Mouse (Mus musculus): Measurements from ENCODE around the gene Pitpna. TPM values are rescaled to one million over a fixed set of nuclear protein-coding genes. Genes with fewer than 3 reads are reported as not detected.

Pitpna gene
- total and polyA plus RNA-seq, 3 experiments: 67.8 to 709 (median 194) TPM

DNA sequence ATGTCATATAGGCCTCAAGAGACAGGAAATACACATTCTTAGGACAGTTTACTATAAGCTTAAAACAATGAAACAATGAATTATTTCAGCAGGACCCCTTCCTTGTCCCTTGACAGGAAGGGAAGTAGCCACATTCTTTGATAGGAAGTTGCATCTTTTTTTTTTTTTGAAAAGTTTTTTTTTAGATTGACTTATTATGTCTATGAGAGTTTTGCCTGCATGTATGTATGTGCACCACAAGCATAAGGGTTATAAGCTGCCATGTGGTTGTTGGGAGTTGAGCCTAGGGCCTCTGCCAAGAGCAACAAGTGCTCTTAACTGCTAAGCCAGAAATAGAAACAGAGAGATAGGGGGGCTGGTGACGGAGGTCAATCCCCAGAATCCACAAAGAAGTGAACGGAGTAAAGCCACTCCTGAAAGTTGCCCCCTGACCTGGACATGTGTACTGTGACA lies 36.2 kb downstream of the Pitpna start:
- peak; percentile 56 for DNase-seq (ENCODE audit: low read depth, low spot score)
- H3K27me3 ChIP-seq (ENCODE audit: control insufficient read depth in 1 of 2, insufficient read depth in 2 of 2, low read length in 2 of 2): no peaks in the 10 kb centered on the region
- peaks cover 20 to 25% of the 10 kb centered on the region in 2 experiments for H3K4me1 ChIP-seq (ENCODE audit: control insufficient read depth in 1 of 2, insufficient read depth in 2 of 2, low read length in 2 of 2)
- H3K27ac ChIP-seq (ENCODE audit: control insufficient read depth, low read depth, low read length): peak overlapping the region; percentile 75
- peak overlapping the region; percentile 13; the same call in 1 of the 2 replicates for H3K9ac ChIP-seq (ENCODE audit: control insufficient read depth, low read depth, low read length, poor library complexity, severe bottlenecking)
- H3K4me3 ChIP-seq (ENCODE audit: control insufficient read depth in 1 of 2, insufficient read depth in 1 of 2, low read depth in 2 of 2, low read length in 2 of 2): no peak overlapping the region
- no peaks in the 10 kb centered on the region for H3K9me3 ChIP-seq (replicated peaks; ENCODE audit: insufficient read depth, low read length)
- peaks cover 11 to 27% of the 10 kb centered on the region in 2 experiments for H3K36me3 ChIP-seq (ENCODE audit: control insufficient read depth in 1 of 2, insufficient read depth in 2 of 2, low read length in 2 of 2)
- H3K79me2 ChIP-seq (ENCODE audit: control insufficient read depth, insufficient read depth, low read length, poor library complexity): no peaks in the 10 kb centered on the region; the same call in 1 of the 2 replicates
- TF ChIP-seq ETS1 (IDR thresholded peaks at IDR 0.05; ENCODE audit: low read depth, low read length) (peak; percentile 83), MAFK (IDR thresholded peaks at IDR 0.05; ENCODE audit: borderline replicate concordance, low read depth, low read length) (no peak), POLR2A (IDR thresholded peaks at IDR 0.05; ENCODE audit: control insufficient read depth in 1 of 2, insufficient read depth in 1 of 2, low read depth in 1 of 2, low read length in 2 of 2, poor library complexity in 1 of 2) (no peak; a peak in 1 of 4 replicates), UBTF (IDR thresholded peaks at IDR 0.05; ENCODE audit: borderline replicate concordance, insufficient read depth, low read depth, low read length) (no peak), GABPA (IDR thresholded peaks at IDR 0.05; ENCODE audit: low read depth, low read length) (no peak), ZMIZ1 (IDR thresholded peaks at IDR 0.05; ENCODE audit: low read depth, low read length) (no peak), GATA1 (IDR thresholded peaks at IDR 0.05; ENCODE audit: low read depth, low read length) (no peak), E2F4 (IDR thresholded peaks at IDR 0.05; ENCODE audit: borderline replicate concordance, low read depth, low read length) (no peak), USF1 (IDR thresholded peaks at IDR 0.05; ENCODE audit: low read depth, low read length) (peak; percentile 14; the same call in 1 of the 2 replicates), ZKSCAN1 (IDR thresholded peaks at IDR 0.05; ENCODE audit: low read depth, low read length) (no peak; the same call in 1 of the 2 replicates), KAT2A (conservative IDR thresholded peaks at IDR 0.05; ENCODE audit: low read depth, low read length) (no peak), SIN3A (IDR thresholded peaks at IDR 0.05; ENCODE audit: low read length) (peak; percentile 74), ELF1 (IDR thresholded peaks at IDR 0.05; ENCODE audit: low read depth, low read length) (no peak), BHLHE40 (IDR thresholded peaks at IDR 0.05; ENCODE audit: borderline replicate concordance, low read depth, low read length) (no peak), RCOR1 (IDR thresholded peaks at IDR 0.05; ENCODE audit: low read depth, low read length) (0 out of 2 replicates have a peak, but pooled peaks have one; percentile 34), EP300 (IDR thresholded peaks at IDR 0.05; ENCODE audit: low read depth in 1 of 2, low read length in 2 of 2) (peak; percentile 70 to 74), MXI1 (IDR thresholded peaks at IDR 0.05; ENCODE audit: low read depth, low read length) (peak; percentile 85), JUND (IDR thresholded peaks at IDR 0.05; ENCODE audit: low read depth, low read length) (no peak), NRF1 (IDR thresholded peaks at IDR 0.05; ENCODE audit: insufficient read depth, low read depth, low read length, poor library complexity, severe bottlenecking) (no peak), TAL1 (IDR thresholded peaks at IDR 0.05; ENCODE audit: low read length) (no peak), POLR2AphosphoS2 (IDR thresholded peaks at IDR 0.05; ENCODE audit: low read length) (no peak), POLR2AphosphoS5 (IDR thresholded peaks at IDR 0.05; ENCODE audit: borderline replicate concordance, low read depth, low read length) (no peak), CHD2 (IDR thresholded peaks at IDR 0.05; ENCODE audit: low read length) (no peak), CHD1 (IDR thresholded peaks at IDR 0.05; ENCODE audit: low read depth, low read length) (0 out of 2 replicates have a peak, but pooled peaks have one; percentile 76), CTCF (IDR thresholded peaks at IDR 0.05 in 2 of 3, conservative IDR thresholded peaks at IDR 0.05 in 1 of 3; ENCODE audit: control insufficient read depth in 1 of 3, insufficient read depth in 1 of 3, low read depth in 2 of 3, low read length in 3 of 3, poor library complexity in 1 of 3, severe bottlenecking in 1 of 3) (no peak), RAD21 (IDR thresholded peaks at IDR 0.05; ENCODE audit: low read depth, low read length) (no peak), USF2 (IDR thresholded peaks at IDR 0.05; ENCODE audit: borderline replicate concordance in 1 of 2, insufficient read depth in 1 of 2, low read depth in 1 of 2, low read length in 2 of 2) (no peak), MAX (IDR thresholded peaks at IDR 0.05; ENCODE audit: low read length) (peak; percentile 67), TCF12 (IDR thresholded peaks at IDR 0.05; ENCODE audit: low read depth, low read length) (0 out of 2 replicates have a peak, but pooled peaks have one; percentile 33), MAZ (IDR thresholded peaks at IDR 0.05; ENCODE audit: low read depth, low read length) (0 out of 2 replicates have a peak, but pooled peaks have one; percentile 49), MEF2A (IDR thresholded peaks at IDR 0.05; ENCODE audit: extremely low read depth, insufficient replicate concordance, low read depth, low read length, poor library complexity, severe bottlenecking) (peak; percentile 98), ZC3H11A (IDR thresholded peaks at IDR 0.05; ENCODE audit: low read depth, low read length) (no peak), MYC (IDR thresholded peaks at IDR 0.05; ENCODE audit: low read depth, low read length) (peak; percentile 66; the same call in 1 of the 2 replicates), NELFE (IDR thresholded peaks at IDR 0.05; ENCODE audit: low read depth, low read length) (0 out of 2 replicates have a peak, but pooled peaks have one; percentile 23), ZNF384 (IDR thresholded peaks at IDR 0.05; ENCODE audit: low read depth, low read length) (peak; percentile 80), MYB (IDR thresholded peaks at IDR 0.05; ENCODE audit: low read depth, low read length) (peak; percentile 75), SMC3 (IDR thresholded peaks at IDR 0.05; ENCODE audit: low read depth, low read length) (no peak)

Measured in MEL (cell line).